Mouse (Mus musculus) hindbrain, embryonic 12.5 days (tissue): ENCODE measurements around the gene Pde10a. TPM values are rescaled to one million over a fixed set of nuclear protein-coding genes. Genes with fewer than 3 reads are reported as not detected.

Experiments used
- ATAC-seq: fragments of 200-750 bp; cut with Nextera tagmentation; 2 replicates; pipeline ENCODE4 v1.8.0; 2017; ENCODE audit warnings: moderate TSS enrichment; ENCODE audit not compliant: low FRiP score
- H3K27ac ChIP-seq: fragments of 300-500 bp; sonication (generic); 2 replicates; pipeline ENCODE4 v1.5.1; 2016; ENCODE audit warnings: mild to moderate bottlenecking
- H3K27me3 ChIP-seq: fragments of 300-500 bp; sonication (generic); 2 replicates; pipeline ENCODE4 v1.6.1; 2016; ENCODE audit warnings: mild to moderate bottlenecking
- H3K36me3 ChIP-seq: fragments of 300-500 bp; sonication (generic); 2 replicates; pipeline ENCODE4 v1.6.1; 2016; ENCODE audit warnings: mild to moderate bottlenecking
- H3K4me1 ChIP-seq: fragments of 300-500 bp; sonication (generic); 2 replicates; pipeline ENCODE4 v1.6.1; 2016
- H3K4me2 ChIP-seq: fragments of 300-500 bp; sonication (generic); replicated peaks from 2 replicates; pipeline ENCODE4 v1.6.1; 2016; ENCODE audit warnings: mild to moderate bottlenecking
- H3K4me3 ChIP-seq: fragments of 300-500 bp; sonication (generic); 2 replicates; pipeline ENCODE4 v1.5.1; 2016; ENCODE audit warnings: mild to moderate bottlenecking
- H3K9ac ChIP-seq: fragments of 300-500 bp; sonication (generic); 2 replicates; pipeline ENCODE4 v1.6.1; 2016; ENCODE audit warnings: mild to moderate bottlenecking, moderate library complexity
- H3K9me3 ChIP-seq: fragments of 300-500 bp; sonication (generic); replicated peaks from 2 replicates; pipeline ENCODE4 v1.6.1; 2016; ENCODE audit warnings: mild to moderate bottlenecking
- WGBS: fragments of 180-500 bp; shearing (Covaris S2); methylation state at CpG from one replicate; pipeline ENCODE4 v1.1.7; 2016; 5-methylcytosine and 5-hydroxymethylcytosine counted together
- polyA plus RNA-seq: library from polyadenylated mRNA; unstranded; fragments of >200 nt; fragmentation: Nextera tagmentation; extraction: Ambion mirVana; gene quantifications from 2 replicates; pipeline ENCODE4 v1.2.1, GENCODE M21; 2016

Pde10a gene
- polyA plus RNA-seq, 1 experiment from 2014 or later, result 13.9 TPM

DNA sequence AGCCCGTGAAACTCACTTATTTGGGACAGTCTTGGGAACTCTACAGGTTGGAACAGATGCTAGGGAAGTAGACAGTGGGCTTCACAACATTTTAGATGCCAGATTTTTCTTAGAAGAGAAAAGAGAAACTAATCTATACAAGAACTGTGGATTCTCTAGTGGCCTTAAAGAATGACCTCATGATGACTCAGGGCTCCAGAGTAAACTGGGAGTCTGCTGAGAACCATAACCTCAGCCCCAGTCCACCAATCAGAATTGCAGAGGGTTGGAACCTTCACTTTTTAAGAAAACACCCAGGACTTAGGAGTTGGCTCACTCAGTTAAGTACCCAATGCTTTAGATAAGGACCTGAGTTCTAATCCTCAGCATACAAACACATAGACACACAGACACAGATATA is 256.4 kb downstream of the Pde10a start:
- no peak for ATAC-seq
- H3K36me3 ChIP-seq, result no peaks in the 10 kb centered on the region
- H3K4me2 ChIP-seq, result no peak overlapping the region
- no peak overlapping the region for H3K27ac ChIP-seq
- no peak overlapping the region for H3K9ac ChIP-seq
- H3K4me3 ChIP-seq, result no peak overlapping the region
- no peaks in the 10 kb centered on the region for H3K27me3 ChIP-seq
- 81% methylated on average over 1 of the region's 1 CpGs for WGBS
- H3K4me1 ChIP-seq, result no peaks in the 10 kb centered on the region
- no peaks in the 10 kb centered on the region for H3K9me3 ChIP-seq

GRCm38 (mm10) chr17:8785908-8786307 is 260.7 kb downstream of the Pde10a start:
- 62% methylated on average over 6 of the region's 6 CpGs for WGBS

GRCm38 (mm10) chr17:8786484-8786883 is 261.3 kb downstream of the Pde10a start:
- Histone ChIP-seq H3K27ac (no peak overlapping the region), H3K4me1 (peaks cover 5% of the 10 kb centered on the region; the same call in 1 of the 2 replicates), H3K9me3 (no peaks in the 10 kb centered on the region), H3K36me3 (no peaks in the 10 kb centered on the region), H3K9ac (no peak overlapping the region), H3K4me2 (no peak overlapping the region), H3K27me3 (no peaks in the 10 kb centered on the region), H3K4me3 (no peak overlapping the region)
- no peak for ATAC-seq
- 94% methylated on average over 4 of the region's 4 CpGs for WGBS

More at GRCm38 (mm10) chr17:8785908-8786307, 260.7 kb downstream of the Pde10a start:
- H3K4me3 ChIP-seq, result no peak overlapping the region
- H3K9me3 ChIP-seq, result no peaks in the 10 kb centered on the region
- H3K9ac ChIP-seq, result no peak overlapping the region
- no peak overlapping the region for H3K4me2 ChIP-seq
- no peaks in the 10 kb centered on the region for H3K27me3 ChIP-seq
- ATAC-seq, result no peak
- no peak overlapping the region for H3K27ac ChIP-seq
- peaks cover 5% of the 10 kb centered on the region; the same call in 1 of the 2 replicates for H3K4me1 ChIP-seq
- H3K36me3 ChIP-seq, result no peaks in the 10 kb centered on the region

DNA sequence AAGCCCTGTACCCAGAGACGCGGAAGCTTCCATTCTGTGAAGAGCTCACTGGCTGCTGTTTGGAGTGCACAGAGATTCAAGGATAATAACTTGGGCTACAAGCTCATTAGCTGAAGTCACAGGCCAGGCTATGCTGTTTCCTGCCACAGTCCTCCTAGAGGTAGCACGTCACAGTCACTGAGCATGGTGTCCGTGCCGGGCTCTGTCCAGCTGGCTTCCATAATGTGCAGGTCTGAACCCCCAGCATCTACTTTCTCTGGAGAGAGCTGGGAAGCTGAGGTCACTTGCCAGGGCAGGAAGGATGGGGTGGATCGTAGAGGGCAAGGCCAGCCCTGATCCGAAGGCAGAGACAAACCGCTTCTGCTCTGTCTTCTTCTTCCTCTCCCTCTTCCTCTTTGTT is 262.6 kb downstream of the Pde10a start:
- no peak overlapping the region for H3K27ac ChIP-seq
- H3K9me3 ChIP-seq, result no peaks in the 10 kb centered on the region
- no peaks in the 10 kb centered on the region for H3K36me3 ChIP-seq
- no peak overlapping the region for H3K9ac ChIP-seq
- no peak for ATAC-seq
- 47% methylated on average over 8 of the region's 8 CpGs for WGBS
- H3K4me3 ChIP-seq, result no peak overlapping the region
- no peak overlapping the region for H3K4me2 ChIP-seq
- H3K4me1 ChIP-seq, result peaks cover 5% of the 10 kb centered on the region; the same call in 1 of the 2 replicates
- H3K27me3 ChIP-seq, result peaks cover 2% of the 10 kb centered on the region; the same call in 1 of the 2 replicates

DNA sequence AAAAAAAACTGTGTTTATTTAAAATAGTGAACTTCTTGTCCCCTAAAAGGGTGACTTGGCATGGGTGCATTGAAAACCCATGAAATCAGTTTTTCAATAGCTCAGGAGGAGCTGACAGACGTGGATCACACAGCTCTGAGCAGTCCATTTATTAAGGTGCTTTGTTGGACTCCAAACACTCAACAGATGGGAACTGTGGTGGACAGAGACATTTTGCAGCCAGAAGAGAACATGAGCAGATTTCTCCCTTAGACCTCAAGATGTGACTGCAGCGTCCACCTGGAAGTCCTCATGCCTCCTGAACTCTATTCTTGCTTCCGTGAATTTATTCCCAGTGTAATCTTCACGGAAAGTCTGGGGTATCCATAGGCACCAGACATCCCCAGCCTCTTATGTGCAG is 266.4 kb downstream of the Pde10a start:
- H3K4me1 ChIP-seq, result peaks cover 5% of the 10 kb centered on the region; the same call in 1 of the 2 replicates
- no peaks in the 10 kb centered on the region for H3K9me3 ChIP-seq
- 67% methylated on average over 4 of the region's 4 CpGs for WGBS
- no peak overlapping the region for H3K4me2 ChIP-seq
- H3K27me3 ChIP-seq, result peaks cover 17% of the 10 kb centered on the region
- ATAC-seq, result no peak
- no peak overlapping the region for H3K4me3 ChIP-seq
- H3K36me3 ChIP-seq, result no peaks in the 10 kb centered on the region
- H3K27ac ChIP-seq, result no peak overlapping the region
- no peak overlapping the region for H3K9ac ChIP-seq

GRCm38 (mm10) chr17:8792611-8793010 is 267.4 kb downstream of the Pde10a start:
- no peak overlapping the region for H3K4me2 ChIP-seq
- peaks cover 2% of the 10 kb centered on the region; the same call in 1 of the 2 replicates for H3K4me1 ChIP-seq
- H3K27ac ChIP-seq, result no peak overlapping the region
- no peak overlapping the region for H3K9ac ChIP-seq
- no peak overlapping the region for H3K4me3 ChIP-seq
- no peaks in the 10 kb centered on the region for H3K36me3 ChIP-seq
- H3K27me3 ChIP-seq, result peaks cover 23% of the 10 kb centered on the region
- ATAC-seq, result no peak
- H3K9me3 ChIP-seq, result no peaks in the 10 kb centered on the region
- WGBS, result 79% methylated on average over 7 of the region's 7 CpGs

DNA sequence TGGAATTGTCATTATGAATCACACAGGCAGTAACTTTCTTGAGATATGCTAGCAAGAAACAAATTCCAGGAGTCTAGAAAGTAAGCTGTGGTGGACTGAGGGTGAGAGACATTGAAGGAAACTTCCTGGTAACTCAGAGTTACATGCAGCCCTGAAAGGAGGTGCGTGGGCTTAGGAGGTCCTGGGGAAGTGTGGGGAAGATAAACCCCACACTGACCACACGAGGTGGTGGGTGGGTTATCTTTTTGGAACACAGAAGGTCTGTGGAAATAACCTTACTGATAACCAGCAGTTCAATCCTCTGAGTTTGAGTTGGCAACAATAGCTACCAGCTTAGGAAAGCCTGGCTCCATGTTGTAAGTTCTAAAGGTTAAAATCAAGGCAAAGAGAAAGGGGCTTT is 272.5 kb downstream of the Pde10a start:
- Histone ChIP-seq H3K27ac (no peak overlapping the region), H3K36me3 (no peaks in the 10 kb centered on the region), H3K4me3 (no peak overlapping the region), H3K4me2 (no peak overlapping the region), H3K4me1 (peaks cover 11% of the 10 kb centered on the region), H3K27me3 (peaks cover 48% of the 10 kb centered on the region), H3K9ac (no peak overlapping the region), H3K9me3 (no peaks in the 10 kb centered on the region)
- 20% methylated on average over 2 of the region's 2 CpGs for WGBS
- no peak for ATAC-seq

DNA sequence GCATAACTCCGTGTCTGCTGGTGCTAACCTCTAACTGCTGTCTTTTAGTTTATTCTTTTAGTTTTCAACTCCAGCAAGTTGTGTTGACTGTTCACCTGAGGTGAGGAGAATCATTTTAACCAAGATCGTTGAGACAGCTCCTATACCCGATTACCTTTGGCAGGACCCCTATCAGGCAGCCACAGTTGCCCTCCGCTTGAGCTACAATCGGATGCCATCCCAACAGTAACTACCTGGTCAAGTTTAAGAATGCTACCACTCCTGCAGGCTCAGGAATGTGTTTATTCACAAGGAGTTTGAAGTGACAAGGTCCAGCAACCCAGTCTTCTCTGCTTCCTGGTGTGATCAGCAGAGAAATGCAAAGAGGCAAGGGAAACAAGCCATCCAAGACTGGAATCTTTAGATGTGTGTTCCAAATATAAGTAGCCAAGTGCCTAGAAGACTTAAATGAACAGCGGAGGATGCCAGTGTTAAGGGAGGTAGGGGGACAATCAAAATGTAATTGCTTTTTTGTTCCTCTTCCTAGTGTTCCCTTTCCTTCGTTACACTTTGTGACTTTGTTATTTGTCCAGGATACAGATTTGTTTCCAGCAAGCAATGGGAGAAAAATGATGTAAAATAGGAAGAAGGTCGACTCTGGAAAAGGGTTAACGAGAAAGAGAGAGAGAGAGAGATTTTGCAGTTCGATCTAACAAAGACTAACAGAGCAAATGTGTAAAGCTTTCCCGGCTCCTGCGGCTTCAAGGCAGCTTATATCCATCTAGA is 273.5 kb downstream of the Pde10a start:
- WGBS, result 4% methylated on average over 12 of the region's 12 CpGs
- no peak for ATAC-seq
- Histone ChIP-seq H3K36me3 (no peaks in the 10 kb centered on the region), H3K27me3 (peaks cover 48% of the 10 kb centered on the region), H3K4me1 (peaks cover 13% of the 10 kb centered on the region), H3K4me3 (no peak overlapping the region), H3K9ac (no peak overlapping the region), H3K27ac (no peak overlapping the region), H3K9me3 (no peaks in the 10 kb centered on the region), H3K4me2 (no peak overlapping the region)

GRCm38 (mm10) chr17:8799296-8799731 is 274.1 kb downstream of the Pde10a start:
- H3K9ac ChIP-seq, result no peak overlapping the region
- H3K27me3 ChIP-seq, result peaks cover 48% of the 10 kb centered on the region
- H3K27ac ChIP-seq, result no peak overlapping the region
- H3K9me3 ChIP-seq, result no peaks in the 10 kb centered on the region
- WGBS, result 3% methylated on average over 10 of the region's 10 CpGs
- H3K4me2 ChIP-seq, result no peak overlapping the region; the same call in 1 of the 2 replicates
- H3K4me1 ChIP-seq, result peaks cover 13% of the 10 kb centered on the region
- no peaks in the 10 kb centered on the region for H3K36me3 ChIP-seq
- ATAC-seq, result no peak
- no peak overlapping the region for H3K4me3 ChIP-seq

- H3K9me3 ChIP-seq, result no peaks in the 10 kb centered on the region
- peaks cover 18% of the 10 kb centered on the region for H3K4me1 ChIP-seq
- H3K4me2 ChIP-seq, result peak overlapping the region; percentile 88
- H3K27me3 ChIP-seq, result peaks cover 44% of the 10 kb centered on the region
- no peak overlapping the region for H3K27ac ChIP-seq
- peak overlapping the region; percentile 76 for H3K4me3 ChIP-seq
- no peak overlapping the region for H3K9ac ChIP-seq
- 2% methylated on average over 15 of the region's 15 CpGs for WGBS
- H3K36me3 ChIP-seq, result no peaks in the 10 kb centered on the region
- ATAC-seq, result no peak
Measured at GRCm38 (mm10) chr17:8799914-8800420, 274.8 kb downstream of the Pde10a start.

DNA sequence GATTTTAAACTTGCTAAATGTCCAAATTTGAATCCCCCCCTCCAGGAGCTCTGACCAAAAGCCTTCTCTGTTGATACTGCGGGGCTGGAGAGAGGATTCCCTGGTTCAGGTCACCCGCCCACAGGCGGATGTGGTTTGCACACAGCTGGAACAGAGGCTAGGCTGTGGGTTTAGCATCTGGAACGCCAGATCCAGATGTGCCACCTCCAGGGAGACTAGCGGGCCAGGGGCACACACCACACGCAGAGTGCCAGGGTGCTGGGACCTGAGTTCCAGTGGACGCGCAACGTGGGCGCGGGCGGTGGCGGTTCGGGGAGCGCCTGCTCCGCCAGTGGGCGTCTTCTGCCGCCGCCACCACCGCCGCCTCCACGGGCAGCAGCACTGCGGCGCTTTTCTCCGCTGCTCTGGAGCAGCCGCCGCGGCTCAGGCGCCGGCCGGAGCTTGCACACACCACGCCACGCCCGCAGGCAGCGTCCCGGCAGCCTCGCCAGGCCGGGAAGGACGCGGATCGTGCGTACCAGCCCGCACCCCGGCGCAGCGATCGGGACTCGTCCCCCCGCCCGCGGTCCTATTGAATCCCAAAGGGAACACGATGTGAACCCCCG is 275.4 kb downstream of the Pde10a start:
- peak overlapping the region; percentile 89 for H3K9ac ChIP-seq
- 0% methylated on average over 48 of the region's 53 CpGs for WGBS
- H3K27me3 ChIP-seq, result peaks cover 42% of the 10 kb centered on the region
- ATAC-seq, result peak; percentile 70
- no peaks in the 10 kb centered on the region for H3K9me3 ChIP-seq
- peaks cover 22% of the 10 kb centered on the region for H3K4me1 ChIP-seq
- H3K4me2 ChIP-seq, result peak overlapping the region; percentile 88
- no peaks in the 10 kb centered on the region for H3K36me3 ChIP-seq
- H3K4me3 ChIP-seq, result peak overlapping the region; percentile 76
- peak overlapping the region; percentile 94 for H3K27ac ChIP-seq

DNA sequence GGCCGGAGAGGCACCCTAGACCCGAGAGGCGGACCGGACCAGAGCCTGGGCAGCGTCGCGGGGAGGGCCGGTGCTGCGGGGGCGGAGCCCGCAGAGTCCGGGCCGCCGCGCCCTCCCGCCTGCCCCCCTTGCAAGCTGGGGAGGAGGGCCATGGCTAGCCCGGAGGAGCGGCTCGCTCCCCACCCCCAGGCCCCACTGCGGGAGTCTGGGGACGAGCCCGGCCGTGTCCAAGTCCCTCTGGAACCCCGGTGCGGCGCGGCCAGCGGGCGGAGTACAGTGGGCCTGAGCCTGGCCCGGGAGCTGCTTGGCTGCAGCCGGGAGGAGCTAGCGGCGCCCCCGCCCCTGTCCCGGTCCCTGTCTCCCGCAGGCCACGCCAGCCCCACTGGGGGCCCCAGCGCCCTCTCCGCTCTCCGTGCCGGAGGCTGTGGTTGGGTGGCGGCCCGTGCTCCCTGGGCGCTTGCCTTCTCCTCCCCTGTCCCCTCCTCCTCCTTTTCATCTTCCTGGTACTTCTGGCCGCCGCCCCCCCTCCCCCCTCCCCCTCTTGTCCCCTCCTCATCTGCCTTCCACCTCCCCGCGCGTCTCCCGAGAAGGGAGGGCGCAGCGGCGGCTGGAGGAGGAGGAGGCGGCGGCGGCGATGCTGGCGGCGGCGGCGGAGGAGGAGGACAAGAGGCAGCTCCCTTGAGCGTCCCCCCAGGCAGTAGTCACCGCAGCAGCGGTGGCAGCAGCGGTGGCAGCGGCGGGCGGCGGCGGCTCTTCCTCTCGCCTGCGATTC is 276.1 kb downstream of the Pde10a start:
- no peaks in the 10 kb centered on the region for H3K36me3 ChIP-seq
- H3K9ac ChIP-seq, result peak overlapping the region; percentile 89
- WGBS, result under 1% methylated on average over 37 of the region's 72 CpGs
- H3K9me3 ChIP-seq, result no peaks in the 10 kb centered on the region
- ATAC-seq, result peak; percentile 87
- H3K4me3 ChIP-seq, result peak overlapping the region; percentile 76
- H3K27me3 ChIP-seq, result peaks cover 42% of the 10 kb centered on the region
- H3K27ac ChIP-seq, result peak overlapping the region; percentile 94
- peak overlapping the region; percentile 88 for H3K4me2 ChIP-seq
- peaks cover 22% of the 10 kb centered on the region for H3K4me1 ChIP-seq
